Mouse (Mus musculus) small intestine, adult 2 months (tissue): Measurements from ENCODE around the gene Armc6.

ENCODE experiments used
- CTCF ChIP-seq: fragments of 200-500 bp; IDR thresholded peaks from 2 replicates; pipeline ENCODE4 v1.5.1; 2012; ENCODE audit warnings: low read depth, mild to moderate bottlenecking, control low read depth, inconsistent platforms, low read length, moderate library complexity, mixed read lengths; ENCODE audit not compliant: insufficient replicate concordance, insufficient read length; ENCODE audit errors: extremely low read depth
- POLR2A ChIP-seq: fragments of 200-500 bp; IDR thresholded peaks from 2 replicates; pipeline ENCODE4 v1.6.1; 2012; ENCODE audit warnings: low read depth, mild to moderate bottlenecking, control low read depth, inconsistent platforms, low read length, moderate library complexity

DNA sequence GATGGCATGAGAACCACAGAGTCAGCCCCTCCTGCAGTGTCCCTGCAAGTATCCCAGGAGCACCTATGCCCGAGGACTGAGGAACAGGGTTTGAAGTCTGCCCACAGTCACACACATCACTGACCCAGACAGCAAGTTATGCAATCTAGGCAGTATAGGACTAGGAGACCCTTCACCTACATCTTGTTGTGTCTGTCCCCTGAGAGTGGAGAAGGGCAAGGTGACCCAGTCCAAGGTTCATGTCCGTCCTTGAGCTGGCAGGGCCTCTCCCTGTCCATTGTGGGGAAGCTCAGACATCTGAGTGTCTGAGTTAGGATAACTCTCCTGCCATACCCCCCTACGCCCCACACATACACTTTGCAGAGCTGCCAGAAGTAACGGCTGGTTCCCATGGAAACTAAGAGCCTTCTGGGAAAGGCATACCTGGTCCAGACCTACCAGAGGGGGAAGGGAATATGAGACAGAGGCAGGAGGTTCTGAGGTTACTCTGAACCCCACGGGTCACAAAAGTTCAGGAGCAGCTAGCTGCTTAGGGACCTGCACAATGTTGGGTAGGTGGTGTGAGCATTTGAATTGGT is 15.1 kb downstream of the Armc6 start:
- no peak for TF ChIP-seq POLR2A
- TF ChIP-seq CTCF = no peak
